Mouse (Mus musculus): Measurements from ENCODE around the gene Nsmce1. TPM values are rescaled to one million over a fixed set of nuclear protein-coding genes. Genes with fewer than 3 reads are reported as not detected.

Nsmce1 gene
- total and polyA plus RNA-seq, 2 experiments from 2014 or later = 23.1 to 77.8 TPM

DNA sequence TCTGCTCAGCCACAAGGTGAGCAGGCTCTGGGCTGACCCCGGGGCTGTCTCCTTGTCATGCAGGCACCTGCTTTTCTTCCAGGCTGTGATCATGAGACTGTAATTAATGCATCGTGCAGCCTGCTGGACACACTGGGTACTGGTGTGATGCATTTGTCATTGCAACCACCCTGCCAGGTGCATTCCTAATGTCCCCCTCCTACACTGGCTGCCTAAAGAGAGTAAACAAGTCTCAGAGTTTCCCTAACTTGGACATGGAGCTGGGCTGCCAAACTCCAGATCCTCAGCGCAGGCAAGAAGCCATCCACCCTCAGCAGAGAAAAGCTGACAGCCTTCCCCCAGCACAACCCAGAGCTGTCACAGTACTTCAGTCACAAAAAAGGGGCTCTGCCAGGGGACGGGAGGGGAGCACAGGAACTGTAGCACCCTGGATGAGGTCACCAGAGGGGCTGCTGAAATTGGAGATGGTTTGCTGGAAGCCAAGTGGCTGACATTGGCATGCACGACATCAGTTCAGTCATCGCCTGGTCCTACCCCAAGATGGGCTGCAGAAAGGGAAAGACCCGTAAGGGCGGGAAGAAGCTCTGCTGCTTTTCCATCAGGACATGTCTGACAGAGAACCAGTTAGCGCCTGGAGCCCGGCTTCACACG, 15.7 kb downstream of the Nsmce1 start:
- TF ChIP-seq CTCF (IDR thresholded peaks at IDR 0.05) = peak; percentile 32; the same call in 1 of the 2 replicates
- Histone ChIP-seq H3K9ac (replicated peaks; ENCODE audit: low read length, poor library complexity, severe bottlenecking) (no peak overlapping the region), H3K27ac (ENCODE audit: low read depth, low read length) (peak overlapping the region; percentile 59; the same call in 1 of the 2 replicates), H3K27me3 (ENCODE audit: insufficient read depth, low read length) (no peaks in the 10 kb centered on the region), H3K4me3 (ENCODE audit: low read depth, low read length) (no peak overlapping the region), H3K9me3 (ENCODE audit: low read length) (no peaks in the 10 kb centered on the region), H3K4me1 (ENCODE audit: insufficient read depth, low read length) (no peaks in the 10 kb centered on the region), H3K4me2 (ENCODE audit: low read depth, low read length, poor library complexity, severe bottlenecking) (no peak overlapping the region), H3K36me3 (ENCODE audit: insufficient read depth, low read length) (peaks cover 11% of the 10 kb centered on the region)
- 49% methylated on average over 11 of the region's 11 CpGs for WGBS
- ATAC-seq (ENCODE audit: low FRiP score) (peak; percentile 50; the same call in 1 of the 2 replicates), DNase-seq (ENCODE audit: low spot score) (peak; percentile 59)

DNA sequence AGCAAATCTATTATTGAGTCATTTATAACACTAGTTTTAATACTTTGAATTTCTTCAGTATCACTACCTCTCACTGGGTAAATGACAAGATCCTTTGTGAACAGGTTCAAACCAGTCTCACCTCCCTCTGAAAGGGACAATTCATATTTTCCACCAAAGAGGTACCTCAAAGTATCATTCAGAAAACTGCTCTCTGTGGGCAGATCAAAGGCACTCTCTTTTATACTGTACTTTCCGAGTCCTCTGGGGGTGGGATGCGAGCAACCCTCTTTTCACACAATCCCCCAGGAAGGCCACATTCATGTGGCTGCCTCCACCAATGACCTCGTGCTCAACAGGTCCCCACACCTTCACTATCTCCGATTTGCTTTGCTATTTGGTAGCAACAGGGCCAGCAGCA, 16.9 kb downstream of the Nsmce1 start:
- ATAC-seq (ENCODE audit: low FRiP score) (no peak), DNase-seq (ENCODE audit: low spot score) (no peak)
- Histone ChIP-seq H3K36me3 (ENCODE audit: insufficient read depth, low read length) (peaks cover 10% of the 10 kb centered on the region), H3K9ac (replicated peaks; ENCODE audit: low read length, poor library complexity, severe bottlenecking) (no peak overlapping the region), H3K27ac (ENCODE audit: low read depth, low read length) (no peak overlapping the region), H3K27me3 (ENCODE audit: insufficient read depth, low read length) (no peaks in the 10 kb centered on the region), H3K9me3 (ENCODE audit: low read length) (no peaks in the 10 kb centered on the region), H3K4me3 (ENCODE audit: low read depth, low read length) (no peak overlapping the region), H3K4me2 (ENCODE audit: low read depth, low read length, poor library complexity, severe bottlenecking) (no peak overlapping the region), H3K4me1 (ENCODE audit: insufficient read depth, low read length) (no peaks in the 10 kb centered on the region)
- no peak for TF ChIP-seq CTCF (IDR thresholded peaks at IDR 0.05)
- 78% methylated on average over 4 of the region's 4 CpGs for WGBS

DNA sequence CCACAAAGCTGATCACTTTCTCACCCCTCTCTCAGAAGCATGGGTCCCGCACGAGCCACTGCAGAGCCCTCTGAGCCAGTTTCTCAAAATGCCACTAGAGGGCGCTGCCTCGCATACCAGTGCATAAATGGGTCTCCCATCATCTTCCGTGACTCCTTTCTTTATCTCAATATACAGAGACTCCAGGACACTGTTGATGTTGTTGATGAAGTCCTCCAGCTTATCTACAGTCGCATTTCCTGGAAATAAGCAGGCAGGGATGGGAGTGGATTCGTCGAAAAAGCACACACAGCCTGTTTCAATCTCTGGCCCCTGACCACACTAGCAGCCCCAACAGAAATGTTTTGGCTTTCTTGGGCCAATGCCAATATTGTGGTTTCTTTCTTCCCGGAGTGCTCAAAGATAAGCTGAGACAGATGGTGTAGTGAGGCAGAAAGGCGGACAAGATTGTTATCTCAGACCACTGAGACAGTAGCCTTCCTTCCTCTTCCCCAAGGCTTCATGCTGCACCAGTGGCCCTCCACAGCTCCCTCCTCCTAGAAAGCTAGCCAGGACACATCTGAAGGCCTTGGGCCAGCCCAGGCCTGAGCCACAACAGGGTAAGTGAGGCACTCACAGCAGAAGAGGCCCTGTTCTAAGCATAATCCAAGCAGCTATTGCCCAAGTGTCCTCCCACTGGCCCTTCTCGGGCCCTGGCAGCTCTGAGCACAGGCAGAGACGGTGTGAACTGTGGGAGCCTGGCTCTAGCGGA, 19.2 kb downstream of the Nsmce1 start:
- Histone ChIP-seq H3K4me1 (ENCODE audit: insufficient read depth, low read length) (no peaks in the 10 kb centered on the region), H3K4me2 (ENCODE audit: low read depth, low read length, poor library complexity, severe bottlenecking) (no peak overlapping the region), H3K27me3 (ENCODE audit: insufficient read depth, low read length) (no peaks in the 10 kb centered on the region), H3K4me3 (ENCODE audit: low read depth, low read length) (no peak overlapping the region), H3K9me3 (ENCODE audit: low read length) (no peaks in the 10 kb centered on the region), H3K36me3 (ENCODE audit: insufficient read depth, low read length) (peaks cover 29% of the 10 kb centered on the region), H3K9ac (replicated peaks; ENCODE audit: low read length, poor library complexity, severe bottlenecking) (no peak overlapping the region), H3K27ac (ENCODE audit: low read depth, low read length) (peak overlapping the region; percentile 9; the same call in 1 of the 2 replicates)
- 32% methylated on average over 13 of the region's 13 CpGs for WGBS
- TF ChIP-seq CTCF (IDR thresholded peaks at IDR 0.05) = peak; percentile 97
- ATAC-seq (ENCODE audit: low FRiP score) (peak; percentile 52; the same call in 1 of the 2 replicates), DNase-seq (ENCODE audit: low spot score) (peak; percentile 86)

DNA sequence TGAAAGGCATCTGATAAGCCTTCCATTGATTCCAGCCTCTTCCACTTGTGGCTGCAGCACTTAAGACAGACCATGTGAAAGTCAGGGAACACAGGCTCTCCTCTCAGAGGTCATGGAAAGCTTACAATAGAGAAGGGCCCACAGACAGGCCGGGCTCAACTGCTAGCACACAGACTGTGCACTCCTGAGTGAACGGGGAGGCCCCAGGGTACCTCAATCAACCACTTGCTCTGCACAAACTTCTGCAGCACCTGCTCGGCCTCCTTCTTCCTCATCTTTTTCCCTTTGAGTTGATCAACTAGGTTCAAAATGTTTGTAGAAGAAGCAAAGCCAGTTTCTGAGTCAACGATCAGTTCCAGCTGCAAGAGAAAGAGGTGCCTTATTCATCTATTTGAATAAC, 20.5 kb downstream of the Nsmce1 start:
- no peak overlapping the region for H3K27ac ChIP-seq (ENCODE audit: low read depth, low read length)
- ATAC-seq (ENCODE audit: low FRiP score) = no peak
- WGBS = 93% methylated on average over 4 of the region's 4 CpGs
- no peak overlapping the region for H3K9ac ChIP-seq (replicated peaks; ENCODE audit: low read length, poor library complexity, severe bottlenecking)
- H3K9me3 ChIP-seq (ENCODE audit: low read length) = no peaks in the 10 kb centered on the region
- TF ChIP-seq CTCF (IDR thresholded peaks at IDR 0.05) = no peak
- no peak overlapping the region for H3K4me2 ChIP-seq (ENCODE audit: low read depth, low read length, poor library complexity, severe bottlenecking)
- no peak overlapping the region for H3K4me3 ChIP-seq (ENCODE audit: low read depth, low read length)
- no peaks in the 10 kb centered on the region for H3K27me3 ChIP-seq (ENCODE audit: insufficient read depth, low read length)
- H3K4me1 ChIP-seq (ENCODE audit: insufficient read depth, low read length) = no peaks in the 10 kb centered on the region
- peaks cover 41% of the 10 kb centered on the region for H3K36me3 ChIP-seq (ENCODE audit: insufficient read depth, low read length)
- no peak for DNase-seq (ENCODE audit: low spot score)

DNA sequence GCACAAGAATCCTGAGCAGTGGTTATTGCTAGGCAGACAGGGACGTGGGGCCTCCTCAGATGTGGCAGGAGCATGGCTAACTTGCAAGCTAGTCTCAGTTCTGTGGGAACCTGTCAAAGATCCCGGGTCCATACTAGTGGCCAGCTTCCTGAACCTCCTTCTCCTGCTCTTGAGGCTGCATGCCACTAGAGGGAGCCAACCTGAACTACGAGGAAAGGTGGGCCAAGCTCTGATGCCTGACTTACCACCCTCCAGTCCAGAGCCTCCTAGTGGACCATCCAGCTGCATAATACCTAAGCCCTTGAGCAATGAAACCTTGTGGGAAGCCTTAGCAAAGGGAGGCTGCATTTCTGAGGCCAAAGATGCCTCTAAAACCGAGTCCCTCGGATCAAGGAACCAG, 21.5 kb downstream of the Nsmce1 start:
- peak; percentile 77 for DNase-seq (ENCODE audit: low spot score)
- no peak overlapping the region for H3K9ac ChIP-seq (replicated peaks; ENCODE audit: low read length, poor library complexity, severe bottlenecking)
- no peak overlapping the region for H3K27ac ChIP-seq (ENCODE audit: low read depth, low read length)
- 25% methylated on average over 5 of the region's 5 CpGs for WGBS
- H3K27me3 ChIP-seq (ENCODE audit: insufficient read depth, low read length) = no peaks in the 10 kb centered on the region
- H3K4me3 ChIP-seq (ENCODE audit: low read depth, low read length) = no peak overlapping the region
- H3K36me3 ChIP-seq (ENCODE audit: insufficient read depth, low read length) = peaks cover 43% of the 10 kb centered on the region
- no peaks in the 10 kb centered on the region for H3K4me1 ChIP-seq (ENCODE audit: insufficient read depth, low read length)
- H3K4me2 ChIP-seq (ENCODE audit: low read depth, low read length, poor library complexity, severe bottlenecking) = no peak overlapping the region
- no peaks in the 10 kb centered on the region for H3K9me3 ChIP-seq (ENCODE audit: low read length)
- ATAC-seq (ENCODE audit: low FRiP score) = no peak
- TF ChIP-seq CTCF (IDR thresholded peaks at IDR 0.05) = peak; percentile 93

DNA sequence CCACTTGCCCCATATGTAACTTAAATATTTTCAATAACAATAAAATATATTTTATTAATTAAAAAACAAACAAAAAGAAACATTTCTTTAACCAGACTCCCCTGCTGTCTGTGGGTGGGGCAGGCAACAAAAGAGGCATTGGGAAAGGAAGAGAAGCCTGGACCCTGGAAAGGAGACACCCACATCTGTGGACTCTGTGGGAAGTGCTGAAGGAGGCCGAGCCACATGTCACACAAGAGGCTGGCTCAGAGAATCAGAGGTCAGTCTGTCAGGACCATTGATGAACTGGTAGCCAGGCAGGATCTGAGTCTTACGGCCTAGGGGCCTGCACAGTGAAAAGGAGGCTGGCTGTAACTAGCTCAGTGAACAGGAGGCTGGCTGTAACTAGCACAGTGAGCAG, 29.2 kb downstream of the Nsmce1 start:
- H3K4me2 ChIP-seq (ENCODE audit: low read depth, low read length, poor library complexity, severe bottlenecking) = no peak overlapping the region
- no peaks in the 10 kb centered on the region for H3K9me3 ChIP-seq (ENCODE audit: low read length)
- ATAC-seq (ENCODE audit: low FRiP score) (no peak), DNase-seq (ENCODE audit: low spot score) (no peak)
- TF ChIP-seq CTCF (IDR thresholded peaks at IDR 0.05) = no peak
- no peaks in the 10 kb centered on the region for H3K27me3 ChIP-seq (ENCODE audit: insufficient read depth, low read length)
- H3K4me1 ChIP-seq (ENCODE audit: insufficient read depth, low read length) = no peaks in the 10 kb centered on the region
- 49% methylated on average over 2 of the region's 2 CpGs for WGBS
- peaks cover 14% of the 10 kb centered on the region for H3K36me3 ChIP-seq (ENCODE audit: insufficient read depth, low read length)
- H3K4me3 ChIP-seq (ENCODE audit: low read depth, low read length) = no peak overlapping the region
- no peak overlapping the region for H3K9ac ChIP-seq (replicated peaks; ENCODE audit: low read length, poor library complexity, severe bottlenecking)
- H3K27ac ChIP-seq (ENCODE audit: low read depth, low read length) = no peak overlapping the region

Data from midbrain, postnatal 0 days (tissue).